Mouse (Mus musculus): ENCODE data around the gene Tmem211.

The Tmem211 gene

GRCm38 (mm10) chr5:113280138-113280856 is 53.6 kb downstream of the Tmem211 start:
- DNase-seq (ENCODE audit: low spot score in 2 of 2) = peak in 1 of 2 experiments; percentile 73

- DNase-seq (ENCODE audit: low spot score in 2 of 2) = no peak
These were observed 54.8 kb downstream of the Tmem211 start for GRCm38 (mm10) chr5:113281557-113281956.

GRCm38 (mm10) chr5:113283726-113284125 is 57.0 kb downstream of the Tmem211 start:
- DNase-seq (ENCODE audit: low spot score in 2 of 2) = no peak

GRCm38 (mm10) chr5:113285541-113285940 is 58.8 kb downstream of the Tmem211 start:
- no peak for DNase-seq (ENCODE audit: low spot score in 2 of 2)

GRCm38 (mm10) chr5:113286048-113286447 is 59.3 kb downstream of the Tmem211 start:
- no peak for DNase-seq (ENCODE audit: low spot score in 2 of 2)

- DNase-seq (ENCODE audit: low spot score in 2 of 2) = peak; percentile 74 to 89
These were observed 60.1 kb downstream of the Tmem211 start for GRCm38 (mm10) chr5:113286591-113287520.

GRCm38 (mm10) chr5:113287762-113288161 is 61.1 kb downstream of the Tmem211 start:
- no peak for DNase-seq (ENCODE audit: low spot score in 2 of 2)

- DNase-seq (ENCODE audit: low spot score in 2 of 2) = no peak
These were observed 61.8 kb downstream of the Tmem211 start for GRCm38 (mm10) chr5:113288490-113288889.
